Mouse (Mus musculus): ENCODE results near the gene Nktr. TPM values are rescaled to one million over a fixed set of nuclear protein-coding genes. Genes with fewer than 3 reads are reported as not detected.

Gene Nktr
- polyA plus RNA-seq, 2 experiments from 2014 or later, result 90.3 to 104 TPM

Other genes with a start within 250 kb of the Nktr start
- not detected for gene Cck, start 223.5 kb upstream of the Nktr start, polyA plus RNA-seq (2017; shearing (Covaris generic))
- not detected for gene Lyzl4, start 77.1 kb upstream of the Nktr start, polyA plus RNA-seq (2017; shearing (Covaris generic))
- gene Vipr1, start 76.5 kb upstream of the Nktr start, polyA plus RNA-seq (2017; shearing (Covaris generic)), result 1 to 10 TPM; 1.5 to 1.8 TPM
- 10 to 100 TPM; 13.3 to 17.7 TPM for gene Sec22c, start 13.7 kb upstream of the Nktr start, polyA plus RNA-seq (2017; shearing (Covaris generic))
- gene Ss18l2, start 8.8 kb upstream of the Nktr start, polyA plus RNA-seq (2017; shearing (Covaris generic)), result 10 to 100 TPM; 59.3 to 65.0 TPM
- not detected for gene Zfp651, start 40.2 kb downstream of the Nktr start, polyA plus RNA-seq (2017; shearing (Covaris generic))
- not detected for gene Klhl40, start 58.4 kb downstream of the Nktr start, polyA plus RNA-seq (2017; shearing (Covaris generic))
- not detected for gene Hhatl, start 73.3 kb downstream of the Nktr start, polyA plus RNA-seq (2017; shearing (Covaris generic))
- gene Ccdc13, start 120.3 kb downstream of the Nktr start, polyA plus RNA-seq (2017; shearing (Covaris generic)), result not detected
- gene Higd1a, start 139.2 kb downstream of the Nktr start, polyA plus RNA-seq (2017; shearing (Covaris generic)), result 100 to 1,000 TPM; 125 to 151 TPM
- not detected for gene Ackr2, start 179.2 kb downstream of the Nktr start, polyA plus RNA-seq (2017; shearing (Covaris generic))
- not detected for gene Cyp8b1, start 197.1 kb downstream of the Nktr start, polyA plus RNA-seq (2017; shearing (Covaris generic))
- gene Fam198a, start 231.8 kb downstream of the Nktr start, polyA plus RNA-seq (2017; shearing (Covaris generic)), result not detected